Mouse (Mus musculus) embryo, embryonic 11.5 days (tissue): ENCODE data around the gene Mipol1.
"Not testable (repeated sequence)": the region's sequence is repeated elsewhere in the genome, so short reads cannot be mapped to it uniquely, and the experiment has no call there.

Source experiments
- DNase-seq: peaks from one replicate; pipeline ENCODE4 v3.0.0-alpha.2; 2012; ENCODE audit warnings: low read depth, low spot score

Gene Mipol1

GRCm38 (mm10) chr12:57424902-57425301, 194.7 kb downstream of the Mipol1 start:
- DNase-seq, result no peak

DNA sequence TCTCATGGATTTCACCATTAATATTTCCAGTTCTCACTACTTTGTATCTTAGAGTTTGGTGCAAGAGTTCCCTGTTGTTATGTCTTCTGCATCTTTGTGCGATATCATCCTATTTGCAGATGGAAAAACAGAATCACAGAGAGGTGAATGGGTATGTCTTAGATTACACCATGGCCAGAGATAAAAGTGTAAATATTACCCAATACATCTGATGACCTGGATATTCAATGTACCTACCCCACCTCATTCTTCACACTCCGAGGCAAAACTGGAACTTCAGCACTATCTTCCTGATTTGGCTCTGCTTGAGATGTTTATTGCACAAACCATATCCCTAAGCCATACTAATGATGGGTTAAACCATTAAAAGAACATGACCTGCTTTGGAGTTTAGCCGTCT, 198.0 kb downstream of the Mipol1 start:
- DNase-seq, result no peak

- DNase-seq, result no peak
These were observed 198.5 kb downstream of the Mipol1 start for GRCm38 (mm10) chr12:57428767-57429166.

- DNase-seq, result not testable (repeated sequence)
These were observed 206.9 kb downstream of the Mipol1 start for GRCm38 (mm10) chr12:57436939-57437659.

- DNase-seq, result no peak
These were observed 214.2 kb downstream of the Mipol1 start for GRCm38 (mm10) chr12:57444281-57444903.

GRCm38 (mm10) chr12:57447331-57447730, 217.1 kb downstream of the Mipol1 start:
- DNase-seq, result no peak

DNA sequence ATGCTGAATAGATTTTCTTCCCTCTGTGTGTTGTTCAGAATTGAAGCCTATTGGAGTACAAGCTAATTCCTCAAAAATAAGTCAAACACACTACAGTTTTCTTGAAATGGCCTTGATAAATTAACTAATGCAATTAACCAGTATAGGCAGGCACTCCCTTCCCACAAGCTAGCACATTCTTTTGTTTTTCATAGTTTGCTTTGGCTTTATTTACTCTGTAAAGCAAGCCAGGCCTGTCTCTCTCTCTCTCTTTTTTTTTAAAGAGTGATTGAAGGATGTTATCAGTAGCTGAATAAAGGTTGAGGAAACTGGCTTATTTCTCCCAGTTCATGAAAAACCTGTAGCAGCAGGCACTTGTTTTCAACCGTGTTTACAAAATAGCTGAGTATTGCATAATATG, 219.1 kb downstream of the Mipol1 start:
- no peak for DNase-seq

DNA sequence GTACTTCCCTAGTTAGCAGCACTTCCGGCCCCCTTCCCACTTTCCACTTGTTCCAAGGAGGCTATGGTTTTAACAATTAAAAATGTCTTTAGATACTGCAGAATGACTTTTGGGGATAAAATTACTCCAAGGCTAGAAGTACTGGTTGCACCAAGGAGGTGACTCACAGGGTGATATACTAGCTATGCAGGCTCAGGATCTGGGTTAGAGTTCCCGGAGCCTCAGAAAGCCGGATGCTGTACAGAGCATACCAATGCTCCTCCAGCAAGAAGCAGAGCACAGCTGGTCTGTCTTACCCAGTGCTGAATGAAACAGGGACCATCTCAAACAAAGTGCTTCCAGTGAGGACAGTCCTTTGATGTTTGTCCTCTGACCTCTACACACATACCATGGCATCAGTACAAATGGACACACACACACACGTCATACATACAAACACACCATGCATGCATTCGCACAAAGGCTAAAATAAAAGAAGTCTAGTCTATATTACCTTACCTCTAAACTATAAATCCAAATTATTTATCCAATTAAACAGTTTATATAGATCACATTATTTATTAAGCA, 219.9 kb downstream of the Mipol1 start:
- no peak for DNase-seq

DNA sequence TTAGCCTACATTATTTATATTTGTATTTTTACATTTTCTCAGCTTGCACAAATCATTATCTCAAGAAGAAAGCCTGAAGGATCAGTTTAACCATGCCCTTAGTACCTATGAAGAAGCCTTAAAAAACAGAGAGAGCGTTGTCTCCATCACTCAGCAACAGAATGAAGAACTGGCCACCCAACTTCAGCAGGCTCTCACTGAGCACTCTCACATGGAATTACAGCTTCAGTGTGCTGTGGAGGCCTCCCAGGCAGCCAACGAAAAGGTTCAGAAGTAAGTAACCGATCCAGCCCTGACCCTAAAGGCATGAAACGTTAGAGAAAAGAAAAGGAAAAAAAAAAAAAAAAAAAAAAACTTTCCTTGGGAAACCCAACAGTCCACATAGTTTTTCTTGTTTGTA, 226.7 kb downstream of the Mipol1 start:
- DNase-seq, result no peak

- no peak for DNase-seq
These were observed 227.1 kb downstream of the Mipol1 start for GRCm38 (mm10) chr12:57457339-57457738.

DNA sequence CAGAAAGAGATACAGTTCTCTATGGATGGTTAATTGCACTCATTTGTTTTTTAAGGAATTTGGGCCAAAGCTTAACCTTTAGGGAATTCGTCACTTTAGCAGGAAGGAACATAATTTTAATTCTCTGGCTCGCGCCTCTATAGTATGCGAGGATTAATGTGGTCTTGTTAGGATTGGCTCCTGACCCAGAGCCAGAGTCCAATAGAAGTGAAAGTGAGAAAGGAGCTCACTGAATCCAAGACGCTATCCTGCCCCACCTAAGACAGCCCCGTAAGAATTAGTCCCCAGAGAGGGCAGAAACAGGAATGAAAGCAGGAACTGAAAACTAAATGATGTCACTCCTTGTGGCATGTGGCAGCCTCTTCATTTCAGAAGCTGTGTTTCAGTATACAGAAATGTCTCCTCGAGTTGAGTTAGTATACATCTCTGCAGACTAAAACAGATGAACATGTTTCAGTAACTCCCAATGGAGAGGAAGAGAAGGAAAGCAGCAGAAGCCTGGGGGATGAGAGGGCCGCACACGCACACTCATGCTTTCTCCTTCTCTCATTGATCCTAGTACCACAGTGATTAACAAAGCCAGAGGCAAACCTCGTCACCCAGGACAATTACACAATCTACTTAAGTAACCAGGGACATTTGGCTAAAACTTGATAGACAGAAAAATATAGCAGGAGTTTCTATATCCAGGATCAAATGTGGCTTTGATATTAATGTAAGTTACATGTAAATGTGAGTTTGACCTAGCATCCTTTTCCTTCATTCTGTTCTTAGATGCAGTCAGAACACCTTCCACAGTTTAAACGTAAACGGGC, 234.5 kb downstream of the Mipol1 start:
- no peak for DNase-seq

GRCm38 (mm10) chr12:57471786-57472185, 241.6 kb downstream of the Mipol1 start:
- DNase-seq, result no peak

GRCm38 (mm10) chr12:57476876-57477275, 246.6 kb downstream of the Mipol1 start:
- DNase-seq, result no peak

- no peak for DNase-seq
These were observed 251.6 kb downstream of the Mipol1 start for GRCm38 (mm10) chr12:57481823-57482222.

DNA sequence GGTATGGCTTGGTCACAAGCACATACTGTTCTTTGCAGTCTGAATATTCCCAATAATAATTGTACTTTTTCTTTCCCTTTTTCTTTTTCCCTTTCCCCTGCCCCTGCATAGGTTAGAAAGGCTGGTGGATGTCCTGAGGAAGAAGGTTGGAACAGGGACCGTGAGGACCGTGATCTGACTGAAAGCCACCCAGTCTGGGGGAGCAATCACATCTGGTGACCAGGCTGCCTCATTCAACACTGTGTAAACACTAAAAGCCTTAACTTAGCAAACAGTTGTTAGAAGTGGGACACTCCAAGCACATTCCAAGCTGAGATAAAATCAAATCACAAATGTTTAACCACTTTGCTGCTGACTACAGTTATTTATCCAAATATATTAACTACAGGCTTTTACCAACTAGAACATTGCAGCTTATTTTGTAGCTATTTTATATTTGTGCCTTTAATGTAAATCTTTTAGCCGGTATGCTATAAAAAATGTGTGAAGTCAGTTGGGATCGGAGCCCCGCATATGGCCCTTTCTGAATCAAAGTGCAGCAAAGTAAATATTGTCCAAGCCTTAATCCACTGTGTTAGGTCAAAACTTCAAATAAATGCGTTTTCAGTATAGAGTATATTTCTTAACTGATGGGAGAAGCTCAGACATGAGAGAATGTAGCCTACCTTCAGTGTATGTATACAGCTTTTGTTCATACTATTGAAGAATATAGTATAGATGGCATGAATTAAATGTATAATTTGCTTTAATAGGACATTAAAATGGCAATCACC, 266.3 kb downstream of the Mipol1 start:
- no peak for DNase-seq

GRCm38 (mm10) chr12:57500246-57500645, 270.0 kb downstream of the Mipol1 start:
- DNase-seq, result no peak

DNA sequence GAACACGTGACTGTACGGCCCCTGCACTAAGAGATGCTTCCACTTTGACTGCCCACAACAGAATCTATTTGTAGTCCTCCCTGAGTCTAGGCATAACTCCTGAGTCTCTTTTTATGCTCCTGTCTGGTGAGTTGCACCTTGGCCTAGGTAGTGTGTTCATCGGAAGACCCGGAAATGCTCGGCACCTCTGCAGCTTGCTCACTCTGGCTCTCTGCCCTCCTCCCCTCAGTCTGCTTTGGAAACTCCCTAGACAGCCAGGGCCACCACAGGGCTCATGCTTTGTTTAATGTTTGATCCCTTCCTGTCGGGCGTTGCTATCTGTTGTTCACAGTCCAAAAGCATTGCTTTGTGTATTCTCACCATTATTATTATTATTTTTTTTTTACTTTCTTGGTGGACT, 275.1 kb downstream of the Mipol1 start:
- DNase-seq, result no peak

- DNase-seq, result no peak
These were observed 278.7 kb downstream of the Mipol1 start for GRCm38 (mm10) chr12:57508938-57509337.

DNA sequence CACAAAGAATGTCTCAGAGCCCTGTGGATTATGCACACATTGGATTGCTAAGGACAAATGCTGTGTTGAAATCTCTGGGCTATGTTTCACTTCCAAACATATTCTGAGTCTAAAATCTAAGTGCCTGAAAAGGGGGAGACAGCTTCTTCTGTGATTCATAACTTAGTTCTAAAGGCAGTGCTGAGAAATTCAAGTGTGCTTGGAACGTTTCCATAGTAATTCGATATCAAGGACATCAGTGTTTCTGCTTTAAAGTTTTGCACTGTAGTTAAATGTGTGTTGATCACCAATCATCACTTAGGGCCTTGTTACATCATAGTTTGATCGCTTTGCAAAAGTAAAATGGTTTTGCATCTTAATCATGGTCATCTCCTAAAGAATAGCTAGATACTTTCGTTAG, 279.5 kb downstream of the Mipol1 start:
- DNase-seq, result no peak

DNA sequence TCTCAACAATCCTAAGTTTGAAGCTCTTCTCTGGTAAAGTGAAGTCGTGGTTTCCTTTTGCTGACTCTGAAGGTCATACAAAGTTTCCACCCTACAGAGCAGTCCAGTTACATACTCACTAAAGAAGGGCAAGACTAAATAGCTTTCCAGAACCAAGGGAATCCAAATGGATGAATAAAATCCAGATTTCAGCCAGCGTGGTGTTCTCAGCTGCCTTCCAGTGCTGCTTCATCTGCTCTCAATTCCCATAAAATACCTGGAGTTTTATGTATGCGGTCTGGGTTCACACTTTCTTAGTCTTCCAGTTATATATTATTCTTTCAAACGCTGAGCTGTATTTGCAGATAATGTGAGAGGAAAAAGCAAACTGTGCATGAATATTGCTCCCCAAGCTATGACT, 280.9 kb downstream of the Mipol1 start:
- no peak for DNase-seq

DNA sequence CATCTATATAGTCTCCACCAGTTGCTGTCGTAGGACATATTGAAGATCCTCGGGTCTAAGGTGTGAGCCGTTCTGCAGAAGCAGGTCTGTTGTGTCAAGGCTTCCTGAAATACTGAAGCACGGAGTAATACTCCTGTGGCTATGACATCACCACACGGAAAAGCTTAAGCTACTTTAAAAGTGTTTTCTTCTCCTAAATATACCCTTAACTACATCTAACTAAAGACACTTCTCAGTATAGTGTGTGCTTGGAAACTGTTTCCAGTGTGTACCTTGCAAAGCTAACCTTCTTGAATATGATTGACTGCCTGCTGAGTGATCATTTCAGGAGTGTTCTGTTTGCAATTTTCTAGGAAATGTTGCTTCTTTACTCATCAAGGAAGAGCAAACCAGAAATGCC, 281.3 kb downstream of the Mipol1 start:
- DNase-seq, result no peak

DNA sequence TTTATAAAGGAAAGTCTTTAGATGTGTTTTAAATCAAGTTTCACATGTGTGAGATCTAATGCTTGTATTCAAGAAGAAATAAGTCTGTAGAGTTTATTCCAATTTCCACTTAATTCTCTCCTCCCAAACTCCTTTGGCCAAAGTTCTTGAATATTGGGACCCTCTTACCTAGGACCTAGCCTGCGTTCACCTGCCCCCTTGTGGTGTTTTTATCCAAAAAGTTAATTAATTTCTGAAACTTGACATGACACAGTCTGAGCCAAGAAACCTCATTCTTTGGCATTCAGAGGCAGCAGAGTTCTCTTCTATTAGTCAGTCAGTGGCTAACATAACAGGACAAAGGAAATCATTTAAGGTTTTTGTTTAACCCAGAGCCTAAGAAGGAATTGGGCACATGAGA, 284.3 kb downstream of the Mipol1 start:
- DNase-seq, result no peak
